Mouse (Mus musculus): ENCODE measurements around the gene Mcl1.
"Not testable (repeated sequence)": the region's sequence is repeated elsewhere in the genome, so short reads cannot be mapped to it uniquely, and the experiment has no call there.

Gene Mcl1

DNA sequence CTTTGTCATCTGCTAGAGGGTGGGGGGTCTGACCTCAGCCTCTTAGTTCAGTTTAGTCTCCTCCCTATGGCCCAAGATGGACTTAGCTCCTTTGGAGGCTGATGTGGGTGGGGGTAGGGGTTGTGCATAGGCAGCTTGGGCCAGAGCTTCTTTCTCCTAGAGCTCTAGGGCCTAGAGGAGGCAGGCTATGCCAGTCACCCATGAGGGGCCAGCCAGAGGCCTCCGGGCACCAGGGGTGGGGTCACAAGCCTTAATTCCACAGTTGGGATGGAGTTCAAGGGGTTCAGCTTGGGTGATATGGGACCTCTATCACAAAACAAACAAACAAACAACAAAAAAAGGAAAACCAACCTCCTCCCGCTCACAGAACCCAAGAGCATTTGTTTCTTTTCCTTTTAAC is 27.1 kb downstream of the Mcl1 start:
- DNase-seq (ENCODE audit: low spot score in 2 of 2), result no peak

DNA sequence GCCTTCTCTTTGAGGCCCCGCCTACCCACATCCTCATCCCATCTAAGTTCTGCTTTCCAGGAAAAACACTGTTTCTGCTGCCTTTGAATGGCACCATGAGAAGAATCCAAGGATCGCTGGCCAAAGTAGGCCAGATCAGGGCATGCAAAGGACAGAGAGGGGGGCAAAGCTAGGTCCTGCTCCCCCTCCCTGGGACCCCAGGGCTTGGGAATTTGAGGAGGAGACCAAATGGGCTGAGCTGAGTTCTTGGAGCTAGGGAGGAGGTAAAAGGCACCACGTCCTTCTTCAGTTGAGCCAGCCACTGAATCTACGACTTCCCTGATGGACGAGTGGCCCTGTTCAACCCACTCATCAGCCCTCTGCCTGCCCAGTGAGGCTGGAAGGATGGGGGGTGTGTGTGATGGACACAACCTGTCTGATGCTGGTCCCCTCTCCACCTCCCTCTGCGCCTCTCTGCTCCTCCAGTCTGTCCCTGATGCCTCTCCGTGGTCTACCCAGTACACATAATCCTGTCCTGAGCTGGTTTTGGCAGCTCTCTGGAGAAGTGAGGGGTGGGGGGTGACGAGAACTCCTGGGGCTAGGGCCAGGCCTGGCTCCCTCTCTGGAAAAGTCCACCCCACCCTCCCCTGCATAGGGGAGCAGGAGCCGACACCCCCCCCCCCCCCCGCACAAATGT is 28.0 kb downstream of the Mcl1 start:
- DNase-seq (ENCODE audit: low spot score in 2 of 2), result no peak

DNA sequence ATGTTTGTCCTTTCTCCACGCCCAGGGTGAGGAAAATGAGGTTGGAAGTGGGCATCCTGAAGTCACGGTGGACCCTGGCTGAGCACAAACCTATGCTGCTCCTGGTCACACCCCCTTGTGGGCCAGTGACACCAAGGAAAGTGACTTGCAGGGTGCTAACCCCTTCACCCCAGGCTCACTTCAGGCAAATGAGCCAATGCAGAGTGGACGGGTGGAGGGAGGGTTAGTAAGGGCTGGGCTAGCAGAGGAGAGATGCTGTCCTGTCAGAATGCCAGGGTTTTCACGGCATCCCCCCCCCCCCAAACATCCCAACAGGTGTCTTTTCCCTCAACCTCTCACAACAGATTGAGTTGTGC is 28.6 kb downstream of the Mcl1 start:
- no peak for DNase-seq (ENCODE audit: low spot score in 2 of 2)

DNA sequence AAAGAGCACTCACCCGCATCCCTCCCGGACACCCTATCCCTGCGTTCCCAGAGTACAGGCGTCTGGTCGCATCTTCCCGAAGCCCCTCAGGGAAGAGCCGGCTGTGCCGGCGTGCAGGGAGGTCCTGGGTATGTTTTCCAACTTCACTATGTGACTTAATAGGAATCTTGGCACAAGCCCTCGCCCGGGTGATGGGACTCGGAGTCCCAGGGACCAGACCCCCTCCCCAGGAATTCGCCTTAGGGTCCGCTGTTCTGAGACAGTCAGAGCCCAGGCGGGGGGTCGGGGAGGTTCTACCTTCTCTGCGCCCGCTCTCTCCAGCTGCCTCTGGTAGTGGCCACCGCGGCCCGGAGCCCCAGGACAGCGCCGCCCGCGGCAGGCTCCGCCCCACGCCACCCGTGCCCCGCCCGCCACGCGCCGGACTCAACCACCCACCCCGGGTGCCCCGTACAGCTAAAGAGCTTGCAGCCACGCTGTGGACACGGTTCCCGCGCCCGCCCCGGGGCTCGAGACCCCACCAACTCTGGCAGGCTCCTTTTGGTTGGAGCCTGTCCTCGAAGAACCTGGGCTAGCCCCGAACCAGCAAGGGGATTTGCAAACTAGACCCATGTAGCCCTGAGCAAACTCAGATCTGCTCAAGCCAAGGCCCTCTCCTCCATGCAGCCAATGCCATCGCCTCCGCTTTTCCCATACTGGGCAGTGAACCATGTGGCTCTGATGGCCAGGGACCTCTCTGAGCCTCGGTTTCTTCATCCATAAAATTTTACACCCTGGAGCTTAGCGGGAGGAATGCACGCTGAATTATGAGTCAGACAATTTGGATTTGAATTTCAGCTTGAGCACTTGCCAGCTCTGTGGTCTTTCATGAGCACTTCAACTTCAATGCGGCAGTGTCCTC is 29.2 kb downstream of the Mcl1 start, which contains the start of gene Adamtsl4:
TSS of gene Adamtsl4 (minus strand) at position 394 of the 898 bp plus-strand sequence.
- DNase-seq (ENCODE audit: low spot score in 2 of 2), result no peak

DNA sequence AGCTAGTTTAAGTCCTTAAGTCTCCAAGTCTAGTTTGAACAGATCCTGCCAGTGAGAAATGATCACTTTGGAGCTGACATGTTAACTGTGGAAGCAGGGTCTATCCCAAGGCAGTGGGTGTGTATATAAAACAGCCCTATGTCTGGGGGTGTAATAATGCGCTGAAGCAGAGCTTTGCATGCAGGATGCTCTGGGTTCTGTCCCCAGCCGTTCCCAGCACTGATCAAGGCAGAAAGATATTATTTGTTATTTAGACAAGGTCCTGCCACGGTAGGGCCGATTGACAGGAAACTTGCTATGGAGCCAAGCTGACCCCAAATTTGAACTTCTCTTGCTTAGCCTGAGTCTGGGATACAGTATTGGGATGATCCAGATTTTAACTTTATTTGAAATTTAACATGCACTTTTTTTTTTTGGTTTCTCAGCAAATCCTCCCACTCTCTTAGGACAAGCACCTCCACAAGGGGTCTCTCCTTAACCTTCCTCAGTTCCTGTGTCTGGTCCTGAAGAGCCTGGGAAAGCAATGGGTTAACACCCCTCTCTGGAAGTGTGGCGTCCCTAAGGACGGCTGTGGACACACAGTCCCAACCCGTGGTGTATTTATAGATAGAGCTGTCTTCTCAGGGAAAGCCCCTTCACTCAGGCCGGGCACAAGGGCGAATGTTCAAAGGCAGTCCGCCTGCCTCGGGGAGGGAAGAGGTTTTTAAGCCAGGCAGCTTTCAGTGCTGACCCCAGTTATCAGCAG is 30.8 kb downstream of the Mcl1 start:
- peak in 1 of 2 experiments; percentile 12 for DNase-seq (ENCODE audit: low spot score in 2 of 2)

DNA sequence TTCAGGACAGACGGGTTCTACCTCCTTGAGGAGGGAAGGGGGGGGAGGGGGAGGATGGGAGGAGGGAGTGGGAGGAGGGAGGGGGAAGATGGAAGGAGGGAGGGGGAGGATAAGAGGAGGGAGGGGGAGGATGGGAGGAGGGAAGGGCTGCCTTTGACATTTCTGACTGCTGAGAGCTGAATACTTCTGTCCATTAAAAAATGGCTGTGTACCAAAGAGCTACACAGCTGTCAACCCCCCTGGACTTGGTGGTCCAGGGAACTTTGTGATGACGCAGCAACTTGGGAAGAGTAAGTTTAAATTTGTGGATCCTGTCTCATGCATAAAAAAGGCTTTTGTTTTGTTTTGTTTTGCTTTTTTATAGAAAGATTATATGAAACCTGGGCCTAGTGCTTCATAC is 31.4 kb downstream of the Mcl1 start:
- DNase-seq (ENCODE audit: low spot score in 2 of 2), result no peak

DNA sequence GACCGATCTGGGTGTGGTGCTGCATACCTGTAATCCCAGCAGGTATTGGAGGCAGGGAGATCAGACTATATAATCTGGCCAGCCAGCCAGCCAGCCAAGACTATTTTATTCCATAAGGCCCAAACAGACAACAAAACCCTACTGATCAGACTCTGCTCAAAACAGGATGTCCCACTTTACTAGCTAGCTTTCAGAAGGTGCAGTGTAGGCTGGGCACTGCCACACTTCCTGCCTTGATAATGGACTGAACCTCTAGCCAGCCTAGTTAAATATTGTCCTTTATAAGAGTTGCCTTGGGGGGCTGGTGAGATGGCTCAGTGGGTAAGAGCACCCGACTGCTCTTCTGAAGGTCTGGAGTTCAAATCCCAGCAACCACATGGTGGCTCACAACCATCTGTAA is 32.0 kb downstream of the Mcl1 start:
- DNase-seq (ENCODE audit: low spot score in 2 of 2), result not testable (repeated sequence)

DNA sequence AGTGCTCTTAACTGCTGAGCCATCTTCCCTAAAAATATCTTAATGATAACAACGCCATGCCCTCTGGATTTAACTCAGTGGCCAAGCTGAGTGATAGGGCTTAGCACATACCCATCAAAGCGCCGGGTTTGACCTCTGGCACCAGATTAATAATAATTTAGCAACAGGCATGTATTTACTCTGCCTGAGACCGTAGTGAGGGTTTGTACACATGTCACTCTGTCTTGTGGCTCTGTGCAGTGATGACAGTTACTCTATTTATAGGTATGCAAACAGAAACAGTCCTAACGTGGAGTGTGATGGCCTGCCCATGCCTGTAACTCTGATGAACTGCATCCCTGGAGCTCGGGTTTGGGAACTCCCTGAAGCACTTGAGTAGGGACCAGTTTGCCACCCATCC is 34.1 kb downstream of the Mcl1 start:
- no peak for DNase-seq (ENCODE audit: low spot score in 2 of 2)

DNA sequence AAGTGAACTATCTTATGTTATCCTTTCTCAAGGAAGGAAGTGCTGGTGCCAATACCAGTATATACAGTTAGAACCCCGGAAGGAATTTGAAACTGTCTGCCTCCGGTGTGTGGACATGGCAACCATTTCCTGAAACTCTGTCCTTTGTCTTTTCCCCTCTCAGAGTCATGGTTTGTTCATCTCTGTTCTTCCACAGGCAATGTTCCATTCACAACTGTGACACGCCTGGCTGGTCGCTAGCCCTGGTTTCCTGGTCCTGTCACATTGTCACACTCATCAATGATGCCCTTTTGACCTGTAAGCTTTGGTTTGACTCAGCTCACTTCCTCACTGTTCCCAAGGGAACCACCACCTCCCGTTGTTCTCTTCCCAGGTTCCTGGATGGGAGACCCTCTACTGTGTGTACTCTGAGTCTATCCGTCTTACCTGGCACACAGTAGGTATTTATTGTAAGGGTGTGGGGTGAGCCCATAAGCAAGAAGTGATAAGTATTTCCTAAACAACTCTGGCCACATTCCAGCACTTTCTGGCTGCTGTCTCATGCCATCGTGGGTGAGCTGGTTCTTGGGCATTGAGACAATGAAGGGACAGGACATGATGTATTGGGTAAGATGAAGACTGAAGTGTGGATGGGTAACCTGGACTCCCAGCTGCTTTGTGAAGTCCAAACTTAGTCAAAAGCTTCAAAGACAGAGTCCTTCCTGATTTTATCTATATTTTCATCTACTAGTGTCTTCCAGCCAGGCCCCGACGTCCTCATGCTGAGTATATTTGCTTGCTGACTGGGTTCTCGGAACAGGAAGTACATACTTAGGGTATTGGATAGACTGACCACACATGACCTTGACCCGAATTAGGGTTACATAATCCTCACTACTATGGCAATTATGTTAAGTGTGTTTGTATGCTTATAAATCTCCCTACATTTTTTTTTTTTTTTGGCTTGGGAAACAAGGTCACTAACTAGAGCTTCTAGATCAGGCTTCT is 35.5 kb downstream of the Mcl1 start:
- DNase-seq (ENCODE audit: low spot score in 2 of 2), result peak; percentile 14 to 15

DNA sequence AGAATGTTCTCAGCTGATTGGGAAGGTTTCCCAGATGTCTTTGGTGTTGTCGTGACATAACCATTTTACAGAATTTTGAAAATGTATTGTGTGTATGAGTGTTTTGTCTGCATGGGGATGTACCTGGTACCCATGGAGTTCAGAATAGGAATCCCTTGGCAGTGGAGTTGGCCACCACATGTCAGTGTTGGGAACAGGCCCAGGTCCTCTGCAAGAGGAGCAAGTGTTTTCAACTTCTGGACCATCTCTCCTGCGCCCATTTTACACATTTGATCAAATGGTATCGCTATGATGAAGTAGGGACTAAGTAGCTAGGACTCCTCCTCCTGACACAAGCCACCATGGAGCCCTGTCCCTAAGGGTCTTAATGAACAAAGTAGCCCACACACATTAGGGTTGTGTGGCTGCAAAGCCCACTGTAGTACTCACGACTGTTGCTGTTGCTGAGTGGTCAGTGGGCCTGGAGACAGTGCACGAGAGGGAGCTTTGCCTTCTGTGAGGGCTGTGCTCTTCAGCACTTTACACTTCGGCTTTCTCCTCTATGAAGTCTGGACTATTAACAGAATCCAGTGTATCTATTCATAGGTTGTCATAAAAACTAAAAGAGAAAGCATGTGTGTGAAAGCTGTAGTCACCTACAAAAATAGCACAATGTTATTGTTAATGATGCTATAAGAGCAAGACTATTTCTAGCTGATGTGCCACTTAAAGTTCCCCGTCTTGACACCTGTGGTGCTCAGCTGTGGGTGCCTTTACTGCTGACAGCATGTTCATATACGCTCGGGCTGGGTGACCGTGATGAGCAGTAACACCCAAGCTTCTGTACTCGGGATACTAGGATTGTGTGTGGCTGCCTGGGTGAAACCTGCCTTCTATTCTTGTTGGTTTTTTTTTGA is 36.5 kb downstream of the Mcl1 start:
- DNase-seq (ENCODE audit: low spot score in 2 of 2), result peak in 1 of 2 experiments; percentile 64

DNA sequence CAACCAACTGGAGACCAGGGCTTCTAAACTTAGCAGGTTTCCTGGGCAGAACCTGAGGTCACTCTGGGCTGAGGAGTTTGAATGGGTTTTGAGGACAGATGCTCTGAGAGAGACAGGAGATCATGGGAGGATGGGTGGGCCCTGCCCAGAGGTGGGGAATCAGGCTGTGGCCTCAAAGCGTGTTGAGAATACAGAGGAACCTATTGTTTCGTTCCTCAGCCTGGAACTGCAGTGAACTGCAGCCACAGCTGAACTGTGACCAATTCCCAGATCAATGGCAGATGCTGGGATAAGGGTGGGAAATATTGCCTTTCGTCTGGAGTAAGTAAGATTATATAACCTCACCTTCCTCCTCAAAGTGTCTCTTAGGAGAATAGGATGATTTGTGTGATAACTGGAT is 37.2 kb downstream of the Mcl1 start:
- peak in 1 of 2 experiments; percentile 20 for DNase-seq (ENCODE audit: low spot score in 2 of 2)

DNA sequence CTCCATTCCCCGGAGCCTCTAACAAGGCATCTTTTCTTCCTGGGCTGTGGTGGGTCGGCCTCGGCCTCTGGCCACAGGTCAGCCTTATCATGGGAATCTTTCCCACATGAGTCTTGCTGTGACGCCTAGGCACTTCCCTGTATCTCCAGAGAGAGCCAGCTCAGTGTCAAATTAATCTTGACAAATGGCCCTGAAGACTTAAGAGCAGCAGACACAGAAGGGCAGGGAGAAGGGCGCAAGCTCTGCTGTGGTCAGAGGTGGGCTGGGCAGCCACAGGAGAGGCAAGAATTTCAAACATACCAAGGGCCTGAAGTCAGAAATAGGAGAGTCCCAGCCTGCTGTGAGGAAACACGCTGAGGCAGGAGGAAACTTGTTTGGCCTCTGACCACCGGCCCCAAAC is 37.8 kb downstream of the Mcl1 start:
- DNase-seq (ENCODE audit: low spot score in 2 of 2), result peak in 1 of 2 experiments; percentile 22

DNA sequence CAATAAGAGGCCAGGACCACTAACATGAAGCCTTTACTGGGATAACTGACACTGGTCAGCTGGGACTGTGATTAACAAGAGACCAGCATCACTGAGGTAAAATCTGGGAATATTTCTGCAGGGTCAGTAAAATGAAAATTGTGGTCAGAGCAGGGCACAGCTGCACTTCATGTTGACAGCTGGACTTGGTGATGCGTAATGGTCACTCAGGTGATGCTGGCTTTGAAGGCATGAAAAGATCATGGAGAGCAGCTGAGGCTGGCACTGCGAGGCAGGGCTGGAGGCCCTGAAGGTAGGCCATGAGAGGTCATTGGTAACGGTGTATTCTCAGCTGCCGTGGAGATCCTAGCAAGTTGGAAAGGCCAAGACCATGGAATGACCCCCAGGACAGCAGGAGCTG is 39.7 kb downstream of the Mcl1 start:
- peak in 1 of 2 experiments; percentile 23 for DNase-seq (ENCODE audit: low spot score in 2 of 2)

DNA sequence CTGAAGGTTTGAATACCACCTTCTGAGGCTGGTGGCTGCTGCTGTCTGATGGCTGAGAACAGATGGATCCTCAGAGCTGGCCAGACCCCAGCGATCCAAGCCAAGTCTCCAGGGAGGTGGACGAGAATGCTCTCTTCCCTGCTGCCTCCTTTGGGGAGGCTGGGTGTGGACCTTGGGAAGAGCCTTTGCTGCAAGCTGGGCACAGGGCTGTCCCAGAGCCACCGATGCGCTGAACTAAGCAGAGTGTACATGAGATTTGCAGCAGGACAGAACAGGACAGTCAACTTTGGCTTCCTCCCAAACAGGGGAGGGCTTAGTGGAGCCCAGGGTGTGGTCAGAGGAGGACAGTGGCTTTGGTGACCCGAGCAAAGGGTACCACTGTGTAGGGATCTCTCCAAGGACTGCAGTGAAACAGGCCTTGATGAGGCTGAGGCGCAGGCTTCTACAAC is 41.7 kb downstream of the Mcl1 start:
- peak in 1 of 2 experiments; percentile 45 for DNase-seq (ENCODE audit: low spot score in 2 of 2)

DNA sequence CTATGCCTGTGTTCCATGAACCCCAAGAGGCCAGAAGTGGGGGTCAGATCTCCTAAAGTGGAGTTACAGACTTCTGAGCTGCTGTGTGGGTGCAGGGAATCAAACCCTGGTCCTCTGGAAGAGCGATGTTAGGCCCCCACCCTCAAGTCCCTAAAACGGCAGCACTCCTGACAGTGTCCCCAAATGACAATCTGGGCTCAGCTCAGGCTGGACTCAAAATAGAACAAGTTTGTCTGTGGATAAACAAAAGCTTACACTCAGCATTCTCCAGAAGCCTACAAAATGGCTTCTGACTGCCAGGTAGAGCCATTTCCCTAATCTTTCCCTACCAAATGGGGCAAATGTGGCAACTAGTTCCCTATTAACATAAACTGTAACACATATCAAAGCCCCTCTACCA is 42.5 kb downstream of the Mcl1 start:
- DNase-seq (ENCODE audit: low spot score in 2 of 2), result no peak

DNA sequence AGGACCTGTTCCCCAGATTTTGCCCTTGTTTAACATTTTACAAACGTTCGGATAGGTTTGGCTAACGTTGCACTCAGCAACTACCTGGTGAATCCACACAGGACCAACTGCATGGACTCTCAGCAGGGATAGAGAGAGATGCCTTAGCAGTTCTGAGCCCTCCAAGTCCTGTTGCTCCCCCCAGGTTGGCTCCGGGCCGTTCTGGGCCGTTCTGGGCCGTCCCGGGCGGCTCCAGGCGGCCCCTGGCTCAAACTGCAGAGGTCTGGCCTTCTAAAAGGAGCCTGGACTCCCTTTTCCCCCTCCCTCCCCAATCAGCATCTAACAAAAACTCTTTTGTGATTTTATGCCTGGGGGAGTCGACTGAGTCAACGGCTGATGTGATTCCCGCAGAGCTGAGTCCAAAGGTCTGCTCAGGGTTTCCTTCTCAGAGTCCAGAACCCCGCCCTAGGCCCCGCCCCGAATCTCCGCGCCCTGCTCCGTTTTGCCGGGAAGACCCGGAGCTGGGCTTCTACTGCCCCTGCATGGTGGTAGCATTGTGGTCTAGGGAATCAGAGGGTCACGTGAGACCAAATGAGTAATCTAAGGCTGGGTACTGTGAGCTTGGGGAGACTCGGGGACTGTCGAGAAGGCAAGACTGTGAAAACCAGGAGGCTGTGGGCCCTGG is 43.4 kb downstream of the Mcl1 start:
- DNase-seq (ENCODE audit: low spot score in 2 of 2), result peak in 1 of 2 experiments; percentile 63

DNA sequence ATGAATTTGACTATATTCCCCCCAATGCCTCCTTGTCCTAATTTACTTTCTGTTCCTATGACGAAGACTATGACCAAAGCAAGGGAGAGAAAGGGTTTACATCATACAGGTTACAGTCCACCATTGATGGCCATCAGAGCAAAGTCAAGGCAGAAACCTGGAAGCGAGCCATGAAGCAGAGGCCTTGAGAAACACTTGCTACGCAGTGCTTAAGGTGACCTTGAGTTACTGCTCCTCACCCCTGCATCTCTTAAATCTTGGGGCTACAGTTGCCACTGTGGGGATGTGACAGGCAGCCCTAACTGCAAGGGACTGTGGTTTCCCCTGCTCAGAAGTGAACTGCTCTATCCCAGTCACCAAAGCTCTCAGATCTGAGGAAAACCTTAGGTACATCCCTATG is 44.7 kb downstream of the Mcl1 start:
- DNase-seq (ENCODE audit: low spot score in 2 of 2), result no peak

DNA sequence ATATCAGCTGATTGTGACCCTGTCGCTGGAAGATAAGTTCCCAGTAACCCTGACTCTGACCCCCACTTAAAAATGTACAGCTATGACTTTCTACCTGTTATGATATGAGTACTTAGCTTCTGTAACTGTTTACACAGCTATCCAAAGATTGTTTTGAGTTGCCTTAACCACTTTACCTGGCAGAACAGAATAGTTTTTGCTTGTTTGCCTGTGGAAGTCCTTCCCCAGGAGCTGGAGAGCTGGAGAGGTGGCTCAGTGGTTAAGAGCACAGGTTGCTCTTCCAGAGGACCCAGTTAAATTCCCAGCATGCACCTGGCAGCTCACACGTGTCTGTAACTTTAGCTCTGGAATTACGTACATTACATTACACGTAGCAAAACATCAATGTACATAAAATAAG is 46.0 kb downstream of the Mcl1 start:
- DNase-seq (ENCODE audit: low spot score in 2 of 2), result no peak

DNA sequence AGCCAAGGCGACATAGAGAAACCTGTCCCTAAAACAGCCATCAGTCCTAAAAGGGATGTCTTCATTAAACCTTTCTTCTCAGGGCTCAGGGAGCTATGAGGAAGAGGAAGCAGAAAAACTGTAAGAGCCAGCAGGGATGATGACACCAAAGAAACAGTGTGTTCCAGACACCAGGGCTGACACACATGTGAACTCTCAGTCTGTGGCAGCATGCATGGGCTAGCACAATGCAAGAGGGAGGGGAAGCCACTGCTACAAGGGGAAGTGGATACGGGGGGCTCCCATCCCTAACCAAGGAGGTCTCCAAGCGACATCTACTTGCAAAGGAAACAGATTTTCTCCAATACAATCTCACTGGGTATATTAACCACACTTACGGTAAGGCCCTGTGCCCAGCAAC is 47.7 kb downstream of the Mcl1 start:
- no peak for DNase-seq (ENCODE audit: low spot score in 2 of 2)

All from right cerebral cortex, postnatal 10 days (tissue).